Mouse (Mus musculus) intestine, postnatal 0 days (tissue): ENCODE data around the gene Foxp3. TPM values are rescaled to one million over a fixed set of nuclear protein-coding genes. Genes with fewer than 3 reads are reported as not detected.

Experiments used
- ATAC-seq: fragments of 200-750 bp; cut with Nextera tagmentation; 2 replicates; pipeline ENCODE4 v1.8.0; 2017; ENCODE audit warnings: mild to moderate bottlenecking, moderate TSS enrichment, moderate library complexity
- H3K27ac ChIP-seq: fragments of 300-500 bp; sonication (generic); 2 replicates; pipeline ENCODE4 v1.5.1; 2014; ENCODE audit warnings: mild to moderate bottlenecking, low read depth, low read length, moderate library complexity
- H3K27me3 ChIP-seq: fragments of 300-500 bp; sonication (generic); replicated peaks from 2 replicates; pipeline ENCODE4 v1.6.1; 2014; ENCODE audit warnings: low read length, mixed read lengths; ENCODE audit not compliant: control insufficient read depth, insufficient read depth
- H3K36me3 ChIP-seq: fragments of 300-500 bp; sonication (generic); 2 replicates; pipeline ENCODE4 v1.6.1; 2014; ENCODE audit warnings: mild to moderate bottlenecking, moderate library complexity; ENCODE audit not compliant: control insufficient read depth, insufficient read depth
- H3K4me1 ChIP-seq: fragments of 300-500 bp; sonication (generic); replicated peaks from 2 replicates; pipeline ENCODE4 v1.6.1; 2014; ENCODE audit warnings: antibody characterized with exemption, low read length, mixed read lengths; ENCODE audit not compliant: control insufficient read depth, insufficient read depth
- H3K4me2 ChIP-seq: fragments of 300-500 bp; sonication (generic); replicated peaks from 2 replicates; pipeline ENCODE4 v1.6.1; 2014; ENCODE audit warnings: low read depth, mild to moderate bottlenecking, moderate library complexity
- H3K4me3 ChIP-seq: fragments of 300-500 bp; sonication (generic); 2 replicates; pipeline ENCODE4 v1.5.1; 2014; ENCODE audit warnings: low read depth, low read length
- H3K9ac ChIP-seq: fragments of 300-500 bp; sonication (generic); 2 replicates; pipeline ENCODE4 v1.6.1; 2014; ENCODE audit warnings: mild to moderate bottlenecking, low read depth, low read length
- H3K9me3 ChIP-seq: fragments of 300-500 bp; sonication (generic); 2 replicates; pipeline ENCODE4 v1.6.1; 2016; ENCODE audit warnings: mixed run types; ENCODE audit not compliant: control insufficient read depth
- CTCF ChIP-seq: sonication (generic); IDR thresholded peaks from 2 replicates; pipeline ENCODE4 v1.5.1; 2016; ENCODE audit warnings: low read depth, mild to moderate bottlenecking, control low read depth, antibody characterized with exemption, moderate library complexity
- WGBS: fragments of 180-500 bp; shearing (Covaris S2); extraction: QIAGEN DNeasy Blood & Tissue Kit; methylation state at CpG from one replicate; pipeline ENCODE4 v1.1.7; 2014; 5-methylcytosine and 5-hydroxymethylcytosine counted together
- polyA plus RNA-seq: library from polyadenylated mRNA; unstranded; fragments of >200 nt; fragmentation: Nextera tagmentation; extraction: Ambion mirVana; gene quantifications from 2 replicates; pipeline ENCODE4 v1.2.1, GENCODE M21; 2015

Foxp3 gene
- polyA plus RNA-seq, 1 experiment from 2014 or later: 0.05 TPM

DNA sequence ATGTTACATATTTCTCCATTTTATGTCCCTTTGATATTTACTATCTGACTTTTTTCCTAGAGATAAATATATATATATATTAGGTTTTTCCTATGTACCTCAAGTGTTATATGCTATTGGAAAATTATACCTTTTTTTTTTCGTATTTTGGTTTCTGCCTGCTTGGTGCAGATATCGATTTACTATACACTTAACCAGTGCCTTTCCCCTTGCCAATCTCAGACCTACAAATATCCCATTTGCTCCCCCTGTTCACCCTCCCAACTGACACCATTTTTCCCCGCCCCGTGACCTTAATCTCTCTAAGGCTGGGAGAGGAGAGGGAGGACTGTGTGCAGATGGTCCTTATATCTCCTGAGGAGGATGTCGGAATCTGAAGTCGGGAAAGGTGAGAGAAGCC, 33.3 kb downstream of the Foxp3 start, which contains the start of gene Cacna1f:
TSS of gene Cacna1f (plus strand) at position 301 of the 400 bp plus-strand sequence.
- Histone ChIP-seq H3K27ac (no peak within 1 kb of the TSS), H3K4me2 (no peak within 1 kb of the TSS), H3K27me3 (no peaks in the 10 kb centered on the region), H3K4me1 (no peaks in the 10 kb centered on the region), H3K4me3 (no peak within 1 kb of the TSS), H3K36me3 (no peaks in the 10 kb centered on the region), H3K9me3 (no peaks in the 10 kb centered on the region), H3K9ac (no peak within 1 kb of the TSS)
- 77% methylated on average over 6 of the region's 6 CpGs for WGBS
- no peak for ATAC-seq
- no peak for TF ChIP-seq CTCF

DNA sequence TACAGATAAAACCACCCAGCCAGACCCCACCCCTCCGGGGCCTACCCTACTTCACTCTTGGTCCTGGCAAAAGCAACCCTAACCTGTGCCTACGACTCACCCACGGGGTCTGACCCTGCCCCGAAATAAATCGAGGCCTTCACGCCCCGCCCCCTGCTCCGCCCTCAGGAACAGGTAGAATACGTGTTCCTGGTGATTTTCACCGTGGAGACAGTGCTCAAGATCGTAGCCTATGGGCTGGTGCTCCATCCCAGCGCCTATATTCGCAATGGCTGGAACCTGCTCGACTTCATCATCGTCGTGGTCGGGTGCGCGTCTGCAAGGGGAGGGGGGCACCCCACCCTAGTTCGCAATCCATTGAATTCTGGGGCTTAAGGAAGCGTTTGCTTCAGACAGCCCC, 36.6 kb downstream of the Foxp3 start:
- no peaks in the 10 kb centered on the region for H3K36me3 ChIP-seq
- no peaks in the 10 kb centered on the region for H3K27me3 ChIP-seq
- TF ChIP-seq CTCF: no peak
- no peaks in the 10 kb centered on the region for H3K9me3 ChIP-seq
- WGBS: 32% methylated on average over 21 of the region's 21 CpGs
- no peak overlapping the region for H3K9ac ChIP-seq
- no peak overlapping the region for H3K27ac ChIP-seq
- no peak for ATAC-seq
- H3K4me3 ChIP-seq: peak overlapping the region; percentile 32
- no peaks in the 10 kb centered on the region for H3K4me1 ChIP-seq
- H3K4me2 ChIP-seq: peak overlapping the region; percentile 69

- Histone ChIP-seq H3K27ac (no peak overlapping the region), H3K27me3 (no peaks in the 10 kb centered on the region), H3K4me1 (no peaks in the 10 kb centered on the region), H3K4me2 (peak overlapping the region; percentile 69), H3K4me3 (peak overlapping the region; percentile 32), H3K36me3 (no peaks in the 10 kb centered on the region), H3K9ac (no peak overlapping the region), H3K9me3 (no peaks in the 10 kb centered on the region)
- no peak for ATAC-seq
- TF ChIP-seq CTCF: no peak
- 28% methylated on average over 24 of the region's 26 CpGs for WGBS
These were observed 37.3 kb downstream of the Foxp3 start for GRCm38 (mm10) chrX:7610536-7611258.

GRCm38 (mm10) chrX:7617889-7618551, 44.6 kb downstream of the Foxp3 start:
- Histone ChIP-seq H3K27ac (no peak overlapping the region), H3K4me1 (no peaks in the 10 kb centered on the region), H3K9me3 (no peaks in the 10 kb centered on the region), H3K9ac (no peak overlapping the region), H3K4me2 (no peak overlapping the region), H3K4me3 (no peak overlapping the region), H3K36me3 (no peaks in the 10 kb centered on the region), H3K27me3 (no peaks in the 10 kb centered on the region)
- no peak for TF ChIP-seq CTCF
- 78% methylated on average over 12 of the region's 12 CpGs for WGBS
- ATAC-seq: no peak

DNA sequence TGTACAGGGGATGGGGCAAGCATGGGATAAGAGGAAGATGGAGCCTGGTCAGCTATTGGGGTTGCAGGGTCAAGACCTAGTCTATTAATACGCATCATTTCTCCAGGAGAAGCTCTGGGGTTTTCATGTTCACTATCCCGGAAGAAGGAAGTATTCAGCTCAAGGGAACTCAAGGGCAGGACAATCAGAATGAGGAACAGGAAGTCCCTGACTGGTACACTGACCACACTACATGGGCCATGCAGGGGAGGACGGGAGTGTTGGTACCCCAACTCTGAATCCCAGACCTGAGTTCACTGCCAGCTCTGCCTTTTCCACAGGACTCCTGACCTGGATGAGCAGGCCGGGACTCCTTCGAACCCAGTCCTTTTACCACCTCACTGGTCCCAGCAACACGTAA, 59.1 kb downstream of the Foxp3 start:
- H3K27ac ChIP-seq: no peak overlapping the region
- no peaks in the 10 kb centered on the region for H3K4me1 ChIP-seq
- no peaks in the 10 kb centered on the region for H3K27me3 ChIP-seq
- WGBS: 88% methylated on average over 6 of the region's 6 CpGs
- H3K36me3 ChIP-seq: no peaks in the 10 kb centered on the region
- no peak overlapping the region for H3K4me3 ChIP-seq
- H3K9me3 ChIP-seq: no peaks in the 10 kb centered on the region
- ATAC-seq: no peak
- no peak for TF ChIP-seq CTCF
- no peak overlapping the region for H3K4me2 ChIP-seq
- H3K9ac ChIP-seq: no peak overlapping the region

DNA sequence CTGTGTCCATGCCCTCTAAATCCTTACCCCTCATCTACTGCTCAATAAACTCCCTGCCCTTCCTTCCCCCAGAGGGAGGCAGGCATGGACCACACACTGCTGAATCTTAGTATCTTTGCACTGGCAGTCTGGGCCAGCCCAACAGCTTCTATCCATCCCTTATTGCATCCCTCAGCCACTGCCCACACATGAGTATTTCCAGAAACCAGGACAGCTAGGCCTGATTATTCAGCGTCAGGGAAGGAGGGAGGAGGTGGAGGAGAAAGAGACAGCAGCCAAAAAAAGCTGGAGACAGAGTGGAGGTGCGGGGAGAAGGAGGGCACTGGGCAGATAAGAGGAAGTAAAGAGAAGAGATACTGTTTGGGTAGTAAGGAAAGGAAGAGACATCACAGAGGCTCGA, 61.7 kb downstream of the Foxp3 start:
- H3K4me3 ChIP-seq: no peak overlapping the region
- TF ChIP-seq CTCF: no peak
- no peaks in the 10 kb centered on the region for H3K4me1 ChIP-seq
- no peaks in the 10 kb centered on the region for H3K36me3 ChIP-seq
- no peak overlapping the region for H3K27ac ChIP-seq
- no peak overlapping the region for H3K4me2 ChIP-seq
- 66% methylated on average over 3 of the region's 3 CpGs for whole genome bisulfite sequencing
- ATAC-seq: no peak
- no peaks in the 10 kb centered on the region for H3K9me3 ChIP-seq
- no peak overlapping the region for H3K9ac ChIP-seq
- no peaks in the 10 kb centered on the region for H3K27me3 ChIP-seq
